Mouse (Mus musculus): Measurements from ENCODE around the gene Gpatch8. TPM values are rescaled to one million over a fixed set of nuclear protein-coding genes. Genes with fewer than 3 reads are reported as not detected.

The Gpatch8 gene
- total RNA-seq, 2 experiments from 2014 or later = 39.5 to 45.7 TPM

DNA sequence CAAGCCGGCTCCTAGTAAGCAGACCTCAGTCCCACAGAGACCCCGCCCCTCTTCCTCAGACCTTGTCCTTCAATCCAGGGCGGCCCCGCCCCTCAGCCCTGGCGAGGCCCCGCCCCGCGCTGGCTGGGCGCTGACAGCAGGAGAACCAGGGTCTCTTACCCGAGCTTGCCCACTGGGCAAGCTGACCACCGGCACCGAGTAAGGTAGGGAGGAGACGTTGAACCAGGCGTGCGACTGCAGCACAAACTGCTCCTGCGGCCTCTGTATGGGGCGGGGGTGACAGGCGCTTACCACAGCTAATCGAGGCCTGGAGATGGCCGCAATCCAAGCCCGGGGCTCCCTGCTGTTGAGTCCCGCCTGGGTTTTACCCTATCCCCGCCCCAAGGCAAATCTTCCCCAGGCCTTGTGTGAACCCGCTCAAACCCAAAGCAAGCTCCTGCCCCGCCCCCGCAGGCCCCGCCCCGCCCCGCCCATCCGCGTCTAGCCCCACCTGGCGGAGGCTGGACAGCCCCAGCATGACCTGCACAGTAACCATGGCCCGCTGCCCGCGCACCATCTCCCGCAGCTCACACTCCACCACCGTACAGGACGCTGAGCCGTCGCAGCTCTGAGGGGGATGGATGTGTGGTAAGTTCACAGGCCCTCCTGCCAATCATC lies 100.3 kb downstream of the Gpatch8 start:
- DNase-seq (ENCODE audit: low spot score in 2 of 2) = peak in 1 of 2 experiments; percentile 70

DNA sequence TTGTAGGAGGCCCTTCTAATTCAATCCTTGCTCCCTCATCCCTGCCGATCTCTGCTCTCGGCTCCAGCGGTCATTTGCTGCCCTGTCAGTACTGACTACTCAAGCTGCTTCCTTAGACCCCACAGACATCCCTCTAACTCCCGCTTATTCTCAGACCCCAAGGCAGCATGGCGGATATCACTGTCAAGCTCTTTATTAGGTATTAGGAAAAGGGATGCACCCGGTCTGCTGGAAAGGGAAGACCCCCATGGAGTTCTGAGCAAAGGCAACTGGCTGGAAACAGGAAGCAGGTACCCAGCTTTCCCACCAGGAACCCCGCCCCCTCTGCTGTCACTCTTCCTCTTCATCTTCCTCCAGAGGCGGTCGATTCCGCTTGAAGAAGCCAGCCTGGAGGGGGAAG lies 103.1 kb downstream of the Gpatch8 start:
- no peak for DNase-seq (ENCODE audit: low spot score in 2 of 2)

DNA sequence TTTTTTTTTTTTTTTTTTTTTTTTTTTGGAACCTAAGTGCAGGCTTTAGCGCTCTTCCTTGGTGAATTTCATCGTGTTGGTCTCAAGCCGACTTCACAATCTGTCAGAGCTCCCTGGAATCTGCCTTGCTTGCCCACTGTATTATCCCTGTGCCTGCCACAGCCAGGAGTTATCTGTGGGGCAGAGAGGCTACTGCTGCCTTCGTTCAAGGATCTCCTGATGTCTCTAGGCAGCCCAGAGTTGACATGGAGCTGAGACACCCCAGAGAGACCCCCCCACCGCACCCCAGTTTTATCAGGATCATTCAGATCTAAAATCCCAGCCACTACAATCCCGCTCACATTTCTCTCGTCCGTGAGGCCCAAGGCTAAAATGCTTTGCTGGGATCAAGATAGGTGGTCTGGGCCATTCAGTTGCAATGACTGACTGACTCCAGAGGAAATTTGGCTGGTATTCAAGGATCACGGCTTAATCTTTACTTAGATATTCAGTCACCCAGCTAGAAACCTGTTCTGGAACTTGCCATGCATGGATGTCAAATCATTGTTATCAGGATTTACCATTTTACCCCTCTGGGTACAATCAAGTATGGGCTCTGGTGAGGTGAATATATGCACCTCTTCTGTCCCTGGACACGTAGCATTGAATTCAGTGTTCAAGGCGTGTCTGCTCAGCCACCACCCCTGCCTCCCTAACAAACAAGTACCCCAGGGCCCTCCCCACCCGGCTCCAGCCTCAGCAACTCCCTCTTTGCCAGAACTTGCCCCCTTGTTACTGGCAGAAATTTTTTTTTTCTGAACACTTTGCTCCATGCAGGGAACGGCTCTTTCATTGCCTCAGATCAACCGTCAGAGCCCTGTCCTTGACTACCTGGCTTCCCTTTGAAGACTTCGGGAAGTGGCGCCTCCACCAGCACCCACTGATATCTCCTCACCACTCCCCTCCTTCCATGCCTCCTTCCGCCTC lies 106.9 kb downstream of the Gpatch8 start:
- no peak for DNase-seq (ENCODE audit: low spot score in 2 of 2)

DNA sequence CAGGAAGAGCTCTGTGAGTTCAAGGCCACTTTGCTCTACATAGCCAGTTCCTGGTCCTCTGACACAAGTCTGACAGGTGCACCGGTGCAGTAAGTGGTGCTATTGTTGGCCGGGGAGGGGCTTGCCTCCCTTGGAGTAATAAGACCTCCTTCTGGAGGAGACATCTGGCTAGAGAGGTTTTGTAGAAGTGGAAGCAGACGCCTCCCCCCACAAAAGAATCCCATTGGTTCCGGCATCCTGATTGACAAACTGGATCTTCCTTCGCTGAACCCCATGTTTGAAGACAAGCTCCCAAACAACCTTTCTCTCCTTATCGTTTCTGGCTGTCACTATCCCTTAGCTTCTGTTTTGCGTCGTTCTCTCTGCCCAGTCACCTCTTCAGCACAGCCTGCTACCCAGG lies 107.9 kb downstream of the Gpatch8 start:
- DNase-seq (ENCODE audit: low spot score in 2 of 2) = no peak

DNA sequence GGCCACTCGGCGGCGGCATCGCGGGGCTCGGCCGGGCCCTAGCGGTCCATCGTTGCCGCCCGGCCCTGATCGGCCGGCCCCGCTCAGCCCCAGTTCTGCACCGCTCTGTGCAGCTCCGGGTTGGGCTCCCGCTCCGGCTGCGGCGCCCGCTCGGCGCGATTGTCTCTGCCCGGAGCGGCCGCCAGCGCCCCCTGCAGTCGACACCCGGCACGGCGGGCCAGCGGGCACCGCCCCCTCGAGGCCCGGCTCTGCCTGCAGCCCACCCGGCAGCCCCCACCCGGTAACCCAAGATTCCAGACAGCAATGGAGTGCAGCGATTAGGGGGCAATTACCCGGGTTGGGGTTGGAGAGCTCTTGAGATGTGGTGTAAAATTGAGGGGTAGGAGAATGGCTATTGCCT lies 108.7 kb downstream of the Gpatch8 start, which contains the start of gene Fam171a2:
TSS of gene Fam171a2 (minus strand) at position 186 of the 400 bp plus-strand sequence.
- DNase-seq (ENCODE audit: low spot score in 2 of 2) = peak; percentile 82 to 83

DNA sequence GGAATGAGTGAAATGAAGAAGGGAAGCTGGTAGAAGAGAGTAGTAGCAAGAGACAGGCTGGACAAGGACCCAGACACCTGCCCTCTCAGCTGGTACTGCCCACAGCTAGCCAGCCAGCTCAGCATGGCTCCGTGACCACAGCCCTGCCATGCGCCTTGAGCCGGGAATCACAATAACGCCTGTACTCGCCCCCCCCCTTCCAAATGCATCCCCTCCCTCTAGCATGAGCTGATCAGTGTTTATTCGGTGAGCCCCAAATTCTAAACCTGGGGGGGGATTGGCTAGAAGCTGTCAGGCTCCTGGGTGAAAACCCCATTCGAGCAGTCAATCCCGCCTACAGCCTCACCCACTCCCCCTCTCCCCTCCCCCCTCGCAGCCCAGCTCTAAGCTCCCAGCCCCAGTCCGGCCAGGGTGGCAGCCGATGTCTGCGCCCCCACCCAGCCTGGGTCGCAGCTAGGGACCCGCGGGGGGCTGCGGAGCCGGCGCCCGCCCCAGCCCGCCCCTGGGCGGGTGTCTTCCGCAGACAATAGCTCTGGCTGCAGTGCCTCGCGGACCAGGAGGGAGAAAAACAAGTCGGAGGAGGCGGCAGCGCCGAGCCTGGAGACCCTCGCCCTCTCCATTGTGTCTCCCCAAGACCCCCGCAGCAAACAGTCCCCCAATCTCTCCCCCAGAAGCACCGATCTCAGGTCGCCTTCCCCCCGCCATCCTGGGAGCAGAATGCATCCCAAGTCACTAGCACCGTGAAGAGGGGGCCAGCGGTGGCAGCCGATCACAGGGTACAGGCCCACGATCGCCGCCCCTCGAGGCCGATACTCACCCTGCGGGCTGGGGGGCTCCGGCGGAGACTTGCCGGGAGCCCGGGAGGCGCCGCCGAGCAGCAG lies 109.4 kb downstream of the Gpatch8 start:
- DNase-seq (ENCODE audit: low spot score in 2 of 2) = no peak

DNA sequence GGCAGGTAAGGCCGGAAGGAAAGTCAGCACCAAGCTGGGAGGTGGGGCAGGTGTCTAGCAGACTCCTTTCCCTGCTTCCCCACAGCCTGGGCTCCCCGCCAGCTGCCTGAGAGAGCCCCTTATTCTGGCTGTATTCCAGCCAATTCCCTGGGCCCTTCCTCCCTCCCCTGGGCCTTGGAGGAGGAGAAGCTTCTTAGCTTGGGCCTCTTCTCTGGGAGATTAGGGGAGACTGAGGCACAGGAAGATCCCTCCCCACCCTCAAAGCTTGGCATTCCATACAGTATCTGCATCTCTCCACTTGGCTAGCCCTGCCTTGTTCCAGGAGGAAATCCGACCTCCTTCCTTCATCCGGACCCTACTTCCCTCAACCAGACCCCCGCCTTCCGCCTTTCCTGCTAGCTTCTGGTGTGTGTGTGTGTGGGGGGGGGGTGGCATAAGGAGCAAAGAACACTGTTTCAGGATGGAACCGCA lies 110.3 kb downstream of the Gpatch8 start:
- no peak for DNase-seq (ENCODE audit: low spot score in 2 of 2)

DNA sequence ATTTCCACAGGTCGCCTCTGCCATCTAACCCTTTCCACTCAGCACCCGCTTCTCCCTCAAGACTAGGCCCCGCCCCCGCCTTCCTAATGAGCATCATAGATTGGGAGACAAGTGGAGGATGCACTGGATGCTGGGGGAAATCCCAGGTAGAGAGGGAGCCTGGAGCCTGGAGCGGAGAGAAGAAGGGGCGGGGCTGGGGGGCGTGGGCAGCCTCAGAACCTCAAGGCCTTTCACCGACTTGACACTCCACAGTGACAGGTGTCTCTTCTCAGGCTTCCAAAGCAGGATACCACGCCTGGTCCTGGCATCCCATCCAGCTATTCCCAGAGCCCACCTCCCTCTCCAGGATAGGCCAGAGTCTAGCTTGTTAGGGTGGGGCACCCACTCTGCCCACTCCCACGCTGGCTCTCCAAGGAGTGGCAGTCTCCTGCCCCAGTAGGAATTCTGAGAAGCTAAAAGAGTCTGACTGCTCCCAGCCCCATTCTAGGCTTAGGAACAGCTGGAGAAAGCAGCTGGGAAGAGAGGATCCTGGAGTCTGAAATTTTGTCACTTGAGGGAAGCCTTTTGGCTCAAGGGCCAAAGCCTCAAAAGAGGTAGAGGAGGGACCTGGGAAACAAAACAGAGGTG lies 110.8 kb downstream of the Gpatch8 start:
- DNase-seq (ENCODE audit: low spot score in 2 of 2) = peak in 1 of 2 experiments; percentile 54

DNA sequence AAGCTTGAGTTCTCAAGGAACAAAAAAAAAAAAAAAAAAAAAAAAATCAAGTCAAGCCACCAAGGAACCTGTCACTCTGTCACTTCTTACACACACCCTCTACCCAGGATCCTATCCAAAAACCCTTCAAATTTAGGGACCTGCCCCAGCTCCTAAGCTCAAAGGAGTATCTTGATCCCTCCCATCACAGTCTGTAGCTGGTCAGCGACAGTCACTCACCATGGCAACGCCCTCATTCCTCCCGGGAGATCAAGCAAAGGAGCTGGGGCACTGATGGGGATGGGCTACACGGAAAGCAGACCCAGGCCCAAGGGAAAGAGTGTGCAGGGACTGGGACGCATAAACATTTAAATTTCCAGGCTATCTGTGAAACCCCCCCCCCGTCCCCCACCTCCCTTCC lies 111.4 kb downstream of the Gpatch8 start:
- no peak for DNase-seq (ENCODE audit: low spot score in 2 of 2)

DNA sequence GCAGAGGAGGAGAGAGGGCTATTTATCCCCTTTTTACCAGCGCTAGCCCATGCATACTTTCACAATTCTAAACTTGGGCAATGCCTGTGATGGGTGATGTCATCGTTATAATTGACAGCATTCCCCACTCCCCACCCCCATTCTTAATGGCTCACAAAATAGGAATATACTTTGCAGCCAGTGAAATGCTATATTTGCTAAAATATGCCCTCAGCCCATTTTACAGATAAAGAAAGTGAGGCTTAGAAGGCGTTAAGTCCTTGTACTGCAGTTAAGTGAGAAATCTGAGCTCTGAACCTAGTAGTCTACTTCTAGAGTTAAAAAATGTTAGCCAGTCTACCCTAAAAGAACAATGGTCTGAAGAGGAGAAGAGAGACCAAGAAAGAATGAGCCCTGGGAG lies 111.9 kb downstream of the Gpatch8 start:
- no peak for DNase-seq (ENCODE audit: low spot score in 2 of 2)

DNA sequence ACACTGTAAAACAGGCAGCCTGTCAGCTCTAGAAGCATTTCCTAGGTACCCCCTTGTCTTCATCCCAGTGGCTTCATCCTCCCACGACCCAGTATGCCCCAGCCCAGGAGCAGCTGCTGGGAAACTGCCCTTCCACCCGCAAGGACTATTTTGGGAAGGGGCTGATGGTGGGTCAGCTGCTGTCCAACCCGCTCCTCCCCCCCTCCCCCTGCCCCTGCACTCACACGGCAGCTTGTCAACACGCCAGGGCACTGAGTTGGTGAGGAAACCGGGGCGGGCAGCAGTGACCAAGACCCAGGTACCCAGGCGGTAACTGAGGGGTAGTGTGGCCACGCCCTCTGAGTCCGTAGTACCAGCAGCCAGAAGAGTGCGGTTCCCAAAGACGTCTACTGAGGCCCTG lies 112.5 kb downstream of the Gpatch8 start:
- DNase-seq (ENCODE audit: low spot score in 2 of 2) = no peak

DNA sequence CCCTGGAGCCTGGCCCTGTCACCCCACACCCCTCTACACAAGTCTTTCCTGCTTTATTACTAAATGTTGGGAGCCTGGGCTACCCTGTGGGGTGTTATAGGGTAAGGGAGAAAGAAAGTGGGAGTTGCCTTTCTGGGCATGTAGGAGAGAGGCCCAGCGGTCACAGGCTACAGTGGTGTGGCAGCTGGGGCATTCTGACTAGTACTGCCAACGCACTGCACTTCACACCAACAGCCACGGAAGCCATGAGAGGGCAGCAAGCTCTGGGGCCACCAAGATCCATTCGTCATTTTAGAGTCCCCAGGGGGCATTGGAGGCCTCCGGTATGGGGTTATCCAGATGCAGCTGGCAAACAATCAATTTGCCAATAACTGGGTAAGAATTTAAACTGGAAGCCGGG lies 114.1 kb downstream of the Gpatch8 start:
- no peak for DNase-seq (ENCODE audit: low spot score in 2 of 2)

DNA sequence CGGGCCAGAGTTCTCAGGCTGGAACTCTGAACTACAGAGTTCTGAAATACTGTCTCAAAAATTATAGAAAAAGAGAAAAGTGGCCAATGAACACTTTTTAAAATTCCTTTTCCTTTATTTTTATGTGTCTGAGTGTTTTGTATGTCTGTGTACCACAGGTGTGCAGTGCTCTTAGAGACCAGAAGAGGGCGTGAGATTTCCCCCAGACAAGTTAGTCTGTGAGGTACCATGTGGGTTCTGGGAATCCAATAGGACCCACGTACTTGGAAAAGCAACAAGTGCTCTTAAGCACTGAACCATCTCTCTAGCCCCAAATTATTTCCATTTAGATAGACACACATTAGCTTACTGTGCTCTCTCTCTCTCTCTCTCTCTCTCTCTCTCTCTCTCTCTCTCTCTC lies 114.8 kb downstream of the Gpatch8 start:
- DNase-seq (ENCODE audit: low spot score in 2 of 2) = no peak

DNA sequence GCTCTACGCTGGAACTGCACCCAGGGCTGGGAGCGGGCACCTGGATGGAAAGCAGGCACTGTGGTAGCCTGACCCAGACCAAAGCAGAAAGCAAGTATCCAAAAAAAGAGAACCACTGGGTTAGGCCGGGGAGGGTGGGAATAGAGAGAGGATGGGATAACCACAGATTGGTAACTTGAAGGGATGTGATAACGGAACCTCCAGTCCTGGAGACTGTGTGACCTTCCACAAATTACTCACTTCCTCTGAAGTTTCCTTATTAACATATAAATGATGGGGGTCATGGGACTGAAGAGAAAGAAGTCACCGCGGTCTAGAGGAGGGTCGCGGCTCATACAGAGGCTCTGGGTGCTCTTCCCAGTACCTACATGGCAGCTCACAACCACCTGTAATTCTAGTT lies 115.9 kb downstream of the Gpatch8 start:
- no peak for DNase-seq (ENCODE audit: low spot score in 2 of 2)

DNA sequence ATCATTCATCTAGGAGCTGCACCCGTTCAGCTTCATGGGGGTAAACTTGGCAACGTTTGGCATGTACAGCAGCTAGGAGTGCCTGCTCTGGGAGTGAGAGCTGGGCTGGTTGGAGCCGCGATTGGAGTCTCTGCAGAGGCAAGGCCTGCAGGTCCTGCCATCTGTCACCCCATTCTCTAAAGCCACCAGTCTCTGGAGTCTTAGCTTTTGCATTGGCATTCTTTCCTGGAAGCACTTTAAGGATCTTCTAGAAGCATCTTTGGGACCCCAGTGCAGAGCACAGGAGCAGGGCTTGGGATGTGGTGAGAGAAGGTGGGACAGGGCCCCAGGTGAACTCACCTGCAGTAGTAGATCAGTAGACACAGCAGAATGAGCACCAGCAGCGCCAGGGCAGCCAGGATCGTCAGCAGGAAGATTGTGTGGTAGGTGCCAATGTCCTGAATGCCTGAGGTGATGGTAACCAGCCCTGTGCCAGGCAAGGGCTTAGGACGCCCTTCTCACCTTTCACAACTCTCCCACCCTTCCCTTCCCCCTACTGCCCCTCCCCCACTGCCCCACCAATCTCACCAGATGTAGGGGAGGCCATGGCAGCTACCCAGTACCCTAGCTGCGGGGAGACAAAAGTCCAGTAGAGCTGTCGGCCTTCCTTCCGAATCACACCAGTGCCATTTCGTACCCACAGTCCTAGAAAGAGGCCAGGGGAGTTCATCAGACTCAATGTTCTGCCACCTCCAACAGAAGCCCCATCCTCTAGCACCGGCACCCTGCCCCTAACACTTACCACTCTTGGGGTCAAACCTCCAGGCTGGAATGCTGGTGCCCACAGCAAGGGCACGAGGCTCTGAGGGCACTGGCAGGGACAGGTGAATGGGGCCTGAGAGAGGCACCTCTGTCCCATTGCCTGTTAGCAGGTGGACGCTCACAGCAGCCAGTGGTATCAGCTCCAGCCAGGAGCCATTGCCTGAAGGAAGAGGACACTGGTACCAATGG lies 116.8 kb downstream of the Gpatch8 start:
- DNase-seq (ENCODE audit: low spot score in 2 of 2) = no peak

DNA sequence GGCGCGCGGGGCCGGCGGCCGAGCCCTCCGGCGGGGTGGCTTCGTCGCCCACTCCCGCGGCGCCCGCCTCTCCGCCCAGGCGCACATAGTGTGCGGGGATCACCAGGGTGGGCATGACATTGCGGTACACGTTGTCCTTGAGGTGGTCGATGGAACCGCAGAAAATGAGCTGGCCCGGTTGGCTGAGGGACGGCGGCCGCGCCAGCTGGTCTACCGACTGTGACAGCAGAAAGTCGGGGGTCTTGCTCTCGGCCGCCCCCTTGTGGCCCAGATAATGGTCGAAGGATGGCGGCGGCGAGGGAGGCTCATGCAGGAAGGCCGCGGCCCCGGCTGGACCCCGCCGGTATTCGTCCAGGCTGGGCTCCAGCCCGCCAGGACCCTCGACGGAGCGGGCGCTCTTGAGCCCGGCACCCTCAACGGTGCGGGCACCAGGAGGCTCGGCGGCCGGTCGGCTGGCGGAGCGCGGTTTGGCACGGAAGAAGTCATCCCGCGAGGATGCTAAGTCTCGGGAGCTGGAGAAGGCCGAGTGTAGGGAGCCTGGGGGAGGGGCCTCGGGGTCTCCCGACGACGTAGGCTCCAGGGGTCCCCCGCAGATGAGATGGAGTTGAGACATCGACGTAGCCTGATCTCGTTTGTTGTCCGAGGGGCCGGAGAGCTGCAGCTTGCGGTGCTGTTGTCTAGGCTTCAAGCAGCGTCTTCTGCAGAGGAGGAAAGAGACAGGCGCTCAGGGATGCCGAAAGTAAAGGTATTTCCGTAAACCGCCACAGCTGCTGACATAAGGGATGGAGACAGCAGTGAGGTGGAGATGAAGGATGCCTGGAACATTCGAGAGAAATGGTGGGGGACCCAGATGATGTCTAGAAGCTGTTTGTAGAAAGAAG lies 117.7 kb downstream of the Gpatch8 start:
- DNase-seq (ENCODE audit: low spot score in 2 of 2) = peak; percentile 90 to 91

DNA sequence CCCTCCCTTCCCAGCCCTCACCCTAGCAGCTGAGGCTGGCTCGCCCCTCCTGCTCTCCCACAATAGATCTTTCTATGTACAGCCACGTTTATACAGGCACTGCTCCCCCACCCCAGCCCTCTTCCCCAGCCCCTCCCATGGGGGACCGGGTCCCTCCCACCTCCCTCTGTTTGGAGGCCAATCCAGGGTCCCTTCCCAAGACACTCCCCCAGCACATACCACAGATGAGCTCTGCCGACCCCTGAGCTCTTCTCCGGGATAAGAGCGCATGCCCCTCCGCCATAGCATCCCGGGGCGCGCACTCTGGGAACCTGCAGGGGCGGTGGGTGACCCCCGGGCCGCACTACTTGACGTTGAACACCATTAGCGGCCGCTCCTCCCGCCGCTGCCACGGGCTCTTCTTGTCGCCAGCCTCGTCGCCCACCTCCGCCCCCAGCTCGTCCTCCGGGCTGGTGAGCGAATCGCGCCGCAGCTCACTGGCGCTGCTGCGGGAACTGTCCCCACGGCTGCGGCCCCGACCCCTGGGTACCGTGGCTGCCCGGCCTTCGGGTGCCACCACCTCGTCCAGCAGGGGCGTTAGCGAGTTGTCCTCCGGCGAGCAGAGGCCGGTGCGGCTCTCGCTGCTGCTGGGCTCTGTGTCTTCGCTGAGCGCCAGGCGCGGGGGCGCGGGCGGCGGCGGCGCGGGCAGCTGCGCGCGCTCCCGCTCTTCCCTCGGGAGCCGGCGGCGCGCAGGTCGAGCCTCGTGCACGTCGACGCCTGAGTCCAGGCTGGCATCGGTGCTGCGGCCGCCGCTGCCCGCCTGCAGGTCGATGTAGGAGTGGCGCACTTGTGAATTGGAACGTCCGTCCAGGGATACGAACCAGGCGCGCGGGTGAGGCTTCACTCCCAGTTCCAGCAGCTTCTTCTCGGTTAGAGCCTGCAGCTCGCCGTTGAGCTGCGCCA lies 118.8 kb downstream of the Gpatch8 start:
- DNase-seq (ENCODE audit: low spot score in 2 of 2) = peak; percentile 68 to 82

DNA sequence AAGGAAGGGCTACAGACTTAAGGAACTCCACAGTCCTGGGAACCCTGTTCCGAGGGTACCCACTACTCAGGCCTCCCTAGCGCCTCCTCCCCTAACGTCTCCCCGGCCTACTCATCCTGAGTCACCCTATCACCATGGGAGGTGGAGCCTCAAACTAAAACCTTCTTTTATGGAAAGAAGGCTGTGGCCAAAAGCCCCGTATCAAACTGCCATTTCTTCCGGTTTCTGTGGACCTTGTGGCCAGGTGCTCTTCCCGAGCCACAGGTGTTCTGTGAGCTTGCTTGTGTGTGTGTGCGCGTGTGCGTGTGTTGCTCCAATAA lies 119.8 kb downstream of the Gpatch8 start:
- no peak for DNase-seq (ENCODE audit: low spot score in 2 of 2)

Data from gastrocnemius, postnatal 4 days (tissue).